Mouse (Mus musculus): ENCODE measurements around the gene Nox4. TPM values are rescaled to one million over a fixed set of nuclear protein-coding genes. Genes with fewer than 3 reads are reported as not detected.

The Nox4 gene
- polyA plus RNA-seq (2016; fragmentation: Nextera tagmentation; extraction: Ambion mirVana): 3.6 and 4.0 TPM in 2 replicates

DNA sequence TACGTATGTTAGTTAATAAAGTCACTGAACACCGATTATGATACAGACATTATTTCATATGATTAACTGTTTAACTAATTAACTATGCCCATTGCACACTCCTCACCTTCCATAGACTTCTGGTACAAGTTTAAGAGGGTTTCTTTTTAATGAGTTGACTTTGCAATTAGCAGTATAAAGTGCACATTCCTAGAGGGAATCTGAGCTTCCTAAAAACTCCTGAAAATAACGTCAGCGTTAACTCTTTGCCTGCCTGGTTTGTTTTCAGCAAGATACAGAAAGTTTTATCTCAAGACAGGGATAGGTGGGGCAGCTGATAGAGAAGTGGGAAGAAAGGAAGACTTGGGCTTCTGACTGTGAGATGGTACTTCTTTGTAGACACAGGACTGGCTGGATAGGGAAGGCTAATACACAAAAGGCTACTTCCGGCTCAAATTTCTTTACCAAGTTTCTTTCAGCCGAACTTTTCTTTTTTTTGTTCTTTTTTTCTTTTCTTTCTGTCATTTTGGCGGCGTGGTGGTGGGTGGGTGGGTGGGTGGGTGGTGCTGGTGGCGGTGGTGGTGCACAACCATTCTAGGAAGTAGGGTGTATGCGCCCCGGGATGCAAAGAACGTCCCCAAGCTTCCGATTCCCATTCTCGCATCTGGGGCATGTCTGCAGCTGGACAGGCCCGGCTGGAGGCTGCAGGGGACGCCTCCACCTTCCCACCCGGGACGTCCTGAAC, at the start of gene Nox4:
Gene Nox4, plus strand, starts transcription at position 241 of the 724 bp plus-strand sequence.
- Histone ChIP-seq H3K4me1 (peaks cover 7% of the 10 kb centered on the region), H3K36me3 (replicated peaks) (no peaks in the 10 kb centered on the region), H3K27ac (peak within 1 kb of the TSS; percentile 96), H3K9me3 (no peaks in the 10 kb centered on the region), H3K27me3 (ENCODE audit: poor library complexity, severe bottlenecking) (no peaks in the 10 kb centered on the region), H3K4me3 (peak within 1 kb of the TSS; percentile 73)
- WGBS: 11% methylated on average over 18 of the region's 18 CpGs
- no peak for DNase-seq (ENCODE audit: extremely low spot score, low spot score)

DNA sequence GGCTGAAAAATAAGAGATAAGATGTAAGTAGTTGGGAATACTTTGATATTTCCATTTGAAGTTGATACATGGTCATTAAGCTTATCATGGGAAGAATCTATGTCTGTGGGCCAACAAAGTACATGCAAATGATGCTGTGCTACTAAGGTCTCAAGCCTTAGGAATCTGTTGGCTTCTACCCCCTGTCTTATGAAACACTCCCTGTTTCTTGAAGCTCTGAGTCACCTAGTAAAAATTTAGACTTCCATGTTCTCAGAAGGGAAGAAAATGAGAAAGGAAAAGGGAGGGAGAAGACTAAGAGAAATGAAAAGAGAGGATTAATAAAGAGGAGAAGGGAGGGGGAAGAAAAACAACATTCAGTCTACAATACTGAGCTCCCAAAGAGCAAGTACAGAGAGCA, 41.1 kb upstream of the Nox4 start:
- Histone ChIP-seq H3K4me3 (no peak overlapping the region), H3K9me3 (no peaks in the 10 kb centered on the region), H3K27me3 (ENCODE audit: poor library complexity, severe bottlenecking) (no peaks in the 10 kb centered on the region), H3K27ac (no peak overlapping the region), H3K4me1 (no peaks in the 10 kb centered on the region), H3K36me3 (replicated peaks) (no peaks in the 10 kb centered on the region)
- DNase-seq (ENCODE audit: extremely low spot score, low spot score): no peak

DNA sequence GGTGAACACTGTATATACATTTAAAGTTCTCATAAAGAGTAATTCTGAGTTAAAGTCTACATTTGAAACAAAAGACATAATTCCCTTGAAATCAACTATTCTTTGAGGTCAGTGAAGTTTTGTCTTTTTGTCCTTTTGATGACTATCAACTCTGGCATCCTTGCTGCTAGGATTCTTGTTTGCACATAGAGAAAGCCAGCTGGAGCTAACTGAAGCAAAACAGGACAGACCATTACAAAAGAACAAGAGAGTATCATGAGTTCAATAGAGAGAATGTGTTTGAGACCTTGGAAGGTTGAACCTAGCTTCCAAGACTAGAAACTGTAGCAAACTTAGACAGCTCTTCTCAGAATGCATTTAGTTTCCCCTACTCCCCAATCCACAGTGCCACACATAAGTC, 24.2 kb upstream of the Nox4 start:
- H3K4me1 ChIP-seq: no peaks in the 10 kb centered on the region
- H3K9me3 ChIP-seq: no peaks in the 10 kb centered on the region
- no peak overlapping the region for H3K27ac ChIP-seq
- no peak overlapping the region for H3K4me3 ChIP-seq
- H3K36me3 ChIP-seq (replicated peaks): no peaks in the 10 kb centered on the region
- no peak for DNase-seq (ENCODE audit: extremely low spot score, low spot score)
- no peaks in the 10 kb centered on the region for H3K27me3 ChIP-seq (ENCODE audit: poor library complexity, severe bottlenecking)

DNA sequence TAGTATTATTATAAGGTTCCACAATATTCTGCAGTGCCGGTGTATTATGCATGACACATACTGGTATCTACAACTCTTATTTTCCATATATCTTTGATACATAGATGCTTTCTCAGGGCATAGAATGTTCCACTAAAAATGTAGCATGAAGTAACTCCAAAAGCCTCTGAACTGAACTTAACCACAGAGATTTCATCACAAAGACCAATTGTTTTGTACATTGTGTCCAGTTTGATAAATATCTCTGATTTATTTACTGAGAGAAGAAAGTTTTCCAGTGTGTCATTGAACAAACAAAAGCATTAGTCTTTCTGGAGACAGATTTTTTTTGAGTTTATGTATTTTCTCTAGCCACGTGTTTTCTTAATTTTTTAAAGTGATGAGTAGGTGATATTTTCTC, 23.1 kb upstream of the Nox4 start:
- 96% methylated on average over 2 of the region's 2 CpGs for WGBS
- Histone ChIP-seq H3K4me3 (no peak overlapping the region), H3K9me3 (no peaks in the 10 kb centered on the region), H3K4me1 (no peaks in the 10 kb centered on the region), H3K27me3 (ENCODE audit: poor library complexity, severe bottlenecking) (no peaks in the 10 kb centered on the region), H3K27ac (no peak overlapping the region), H3K36me3 (replicated peaks) (no peaks in the 10 kb centered on the region)
- no peak for DNase-seq (ENCODE audit: extremely low spot score, low spot score)

DNA sequence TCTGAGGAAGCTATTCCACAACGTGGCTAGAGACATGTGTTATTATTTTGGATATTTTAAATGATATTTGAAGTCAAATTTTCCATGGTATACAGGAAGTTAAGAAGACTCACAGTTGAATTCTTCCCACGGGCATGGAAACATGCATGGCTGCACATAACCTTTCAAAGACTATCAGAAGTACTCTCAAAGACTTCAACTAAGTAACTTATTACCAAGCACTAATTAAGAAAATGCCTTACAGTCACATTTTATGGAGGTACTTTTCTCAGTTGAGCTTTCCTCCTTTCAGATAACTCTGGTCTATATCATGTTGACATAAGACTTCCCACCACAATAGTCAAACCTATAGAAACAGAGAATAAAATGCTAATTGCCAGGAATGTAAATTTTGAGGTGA, 20.3 kb upstream of the Nox4 start:
- Histone ChIP-seq H3K36me3 (replicated peaks) (no peaks in the 10 kb centered on the region), H3K27me3 (ENCODE audit: poor library complexity, severe bottlenecking) (no peaks in the 10 kb centered on the region), H3K4me1 (no peaks in the 10 kb centered on the region), H3K9me3 (no peaks in the 10 kb centered on the region), H3K27ac (no peak overlapping the region), H3K4me3 (no peak overlapping the region)
- 56% methylated on average over 2 of the region's 2 CpGs for WGBS
- DNase-seq (ENCODE audit: extremely low spot score, low spot score): no peak

DNA sequence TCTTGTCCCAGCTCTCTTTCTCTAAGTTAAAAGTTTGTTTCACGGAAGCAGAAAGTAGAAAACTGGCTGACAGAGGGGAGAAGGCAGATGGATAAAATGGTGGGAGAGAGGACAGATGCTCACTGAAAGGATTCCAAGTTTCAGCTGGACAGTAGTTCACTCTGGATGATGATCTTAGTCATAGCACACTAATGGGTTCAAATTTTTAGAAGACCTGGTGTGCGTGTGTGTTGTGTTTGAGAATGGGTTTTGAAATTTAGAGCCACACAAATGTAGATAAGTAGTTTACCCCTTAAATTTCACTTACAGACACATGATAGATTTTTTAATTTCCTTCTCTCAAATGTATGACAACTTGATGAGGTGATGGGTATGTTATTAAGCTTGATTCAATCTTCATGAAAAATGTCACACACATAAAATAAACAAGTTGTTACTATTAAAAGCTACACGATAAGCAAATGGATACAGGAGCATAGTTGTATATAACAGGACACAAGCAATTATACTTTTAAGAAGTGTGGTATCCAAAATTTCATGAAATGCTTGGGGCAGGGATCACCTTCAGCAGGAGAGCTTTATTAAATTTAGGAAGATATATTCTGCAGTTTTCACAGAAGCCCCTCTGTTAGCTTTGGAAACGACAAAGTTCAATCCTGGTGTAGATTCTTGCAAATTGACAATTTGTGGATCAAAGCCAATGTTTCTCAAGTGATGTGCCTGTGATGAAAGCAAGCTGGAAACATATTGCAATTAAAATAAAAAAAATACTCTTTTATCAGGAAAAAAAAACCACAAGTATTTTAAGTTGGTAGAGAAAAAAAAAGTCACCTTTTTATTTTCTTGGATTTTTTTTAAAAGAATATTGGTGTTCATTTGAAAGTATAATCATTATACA, 18.6 kb upstream of the Nox4 start:
- Histone ChIP-seq H3K27ac (no peak overlapping the region), H3K9me3 (no peaks in the 10 kb centered on the region), H3K27me3 (ENCODE audit: poor library complexity, severe bottlenecking) (no peaks in the 10 kb centered on the region), H3K4me3 (no peak overlapping the region), H3K36me3 (replicated peaks) (no peaks in the 10 kb centered on the region), H3K4me1 (no peaks in the 10 kb centered on the region)
- DNase-seq (ENCODE audit: extremely low spot score, low spot score): no peak
- WGBS: 91% methylated on average over 4 of the region's 4 CpGs

DNA sequence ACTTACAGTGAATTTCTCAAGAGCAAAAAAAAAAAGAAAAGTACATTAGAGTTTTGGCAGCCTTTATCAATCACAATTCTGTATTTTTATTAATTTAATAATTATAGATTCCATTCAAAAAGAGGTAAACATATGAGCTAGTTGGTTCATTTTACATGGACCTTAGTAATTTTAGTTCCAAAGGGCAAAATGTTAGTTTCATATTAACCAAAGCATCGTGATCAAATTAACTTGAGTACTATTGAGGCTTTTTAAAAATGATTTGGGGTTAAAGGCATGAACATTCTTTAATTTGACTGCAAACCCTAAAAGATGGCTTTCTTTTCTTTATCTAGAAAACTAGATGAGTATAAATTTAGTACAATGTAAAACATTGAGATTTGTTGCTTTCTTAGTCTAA, 16.4 kb upstream of the Nox4 start:
- H3K36me3 ChIP-seq (replicated peaks): no peaks in the 10 kb centered on the region
- H3K4me1 ChIP-seq: no peaks in the 10 kb centered on the region
- no peak overlapping the region for H3K27ac ChIP-seq
- H3K27me3 ChIP-seq (ENCODE audit: poor library complexity, severe bottlenecking): no peaks in the 10 kb centered on the region
- WGBS: 90% methylated on average over 1 of the region's 1 CpGs
- no peak overlapping the region for H3K4me3 ChIP-seq
- DNase-seq (ENCODE audit: extremely low spot score, low spot score): no peak
- no peaks in the 10 kb centered on the region for H3K9me3 ChIP-seq

DNA sequence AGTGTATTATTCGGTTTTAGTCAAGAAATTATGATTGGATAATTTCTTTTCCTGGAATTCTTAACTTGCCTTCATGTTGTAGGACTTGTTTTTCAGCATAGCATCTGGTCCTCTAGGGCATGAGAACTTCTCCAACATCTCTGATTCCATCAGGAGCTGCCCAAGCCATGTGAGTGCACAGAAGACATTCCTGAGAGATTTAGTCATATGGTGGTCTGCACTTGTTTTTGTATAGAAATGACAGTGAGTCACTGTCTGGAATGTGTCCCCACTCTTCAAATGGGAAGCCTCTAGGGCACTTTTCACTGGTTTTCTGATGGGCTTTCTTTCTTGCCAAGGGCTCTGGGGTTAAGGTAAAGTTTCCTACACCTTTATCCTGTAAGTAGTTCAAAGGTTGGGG, 4.8 kb upstream of the Nox4 start:
- H3K9me3 ChIP-seq: no peaks in the 10 kb centered on the region
- H3K4me1 ChIP-seq: no peaks in the 10 kb centered on the region
- H3K4me3 ChIP-seq: no peak overlapping the region
- no peaks in the 10 kb centered on the region for H3K36me3 ChIP-seq (replicated peaks)
- 86% methylated on average over 1 of the region's 1 CpGs for WGBS
- H3K27me3 ChIP-seq (ENCODE audit: poor library complexity, severe bottlenecking): no peaks in the 10 kb centered on the region
- DNase-seq (ENCODE audit: extremely low spot score, low spot score): no peak
- no peak overlapping the region for H3K27ac ChIP-seq

DNA sequence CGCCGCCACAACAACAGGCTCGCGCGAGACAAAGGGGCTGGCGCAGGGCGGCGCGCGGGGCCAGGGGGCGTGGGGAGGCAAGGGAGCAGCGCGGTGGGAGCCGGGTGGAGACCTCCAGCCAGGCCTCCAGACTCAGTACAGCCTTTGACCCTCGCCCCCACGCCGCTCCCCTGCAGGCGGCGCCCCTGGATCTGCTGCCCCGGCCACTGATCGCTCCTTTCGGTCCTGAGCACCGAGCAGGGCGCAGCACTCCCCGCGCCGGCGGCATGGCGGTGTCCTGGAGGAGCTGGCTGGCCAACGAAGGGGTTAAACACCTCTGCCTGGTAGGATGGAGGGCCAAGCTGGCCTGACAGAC, 661 bp downstream of the Nox4 start:
- H3K4me3 ChIP-seq: peak overlapping the region; percentile 73
- peak overlapping the region; percentile 96 for H3K27ac ChIP-seq
- no peaks in the 10 kb centered on the region for H3K27me3 ChIP-seq (ENCODE audit: poor library complexity, severe bottlenecking)
- DNase-seq (ENCODE audit: extremely low spot score, low spot score): peak; percentile 70
- no peaks in the 10 kb centered on the region for H3K9me3 ChIP-seq
- H3K36me3 ChIP-seq (replicated peaks): no peaks in the 10 kb centered on the region
- WGBS: under 1% methylated on average over 30 of the region's 30 CpGs
- peaks cover 7% of the 10 kb centered on the region for H3K4me1 ChIP-seq

DNA sequence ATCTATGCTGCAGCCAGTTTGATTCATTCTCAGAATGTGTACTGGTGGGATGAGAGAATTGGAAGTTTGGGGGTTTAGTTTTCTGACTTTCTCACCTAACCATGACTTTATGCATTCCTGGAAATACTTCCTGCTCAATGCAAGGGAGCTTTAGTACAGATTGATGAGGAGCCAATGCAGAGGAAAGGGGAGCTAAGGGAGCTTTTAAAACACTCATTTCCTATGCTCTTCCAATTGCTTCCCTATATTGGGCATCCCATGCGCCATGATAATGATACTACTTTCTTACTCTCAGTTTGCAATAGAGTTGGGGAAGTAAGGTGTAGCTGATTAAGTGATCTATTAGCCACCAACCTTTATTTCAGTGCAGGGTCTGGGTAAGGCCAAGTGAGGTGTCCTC, 1.0 kb downstream of the Nox4 start:
- Histone ChIP-seq H3K36me3 (replicated peaks) (no peaks in the 10 kb centered on the region), H3K4me1 (peaks cover 7% of the 10 kb centered on the region), H3K27ac (peak overlapping the region; percentile 96), H3K4me3 (peak overlapping the region; percentile 73), H3K9me3 (no peaks in the 10 kb centered on the region), H3K27me3 (ENCODE audit: poor library complexity, severe bottlenecking) (no peaks in the 10 kb centered on the region)
- no peak for DNase-seq (ENCODE audit: extremely low spot score, low spot score)
- WGBS: 68% methylated on average over 1 of the region's 1 CpGs

DNA sequence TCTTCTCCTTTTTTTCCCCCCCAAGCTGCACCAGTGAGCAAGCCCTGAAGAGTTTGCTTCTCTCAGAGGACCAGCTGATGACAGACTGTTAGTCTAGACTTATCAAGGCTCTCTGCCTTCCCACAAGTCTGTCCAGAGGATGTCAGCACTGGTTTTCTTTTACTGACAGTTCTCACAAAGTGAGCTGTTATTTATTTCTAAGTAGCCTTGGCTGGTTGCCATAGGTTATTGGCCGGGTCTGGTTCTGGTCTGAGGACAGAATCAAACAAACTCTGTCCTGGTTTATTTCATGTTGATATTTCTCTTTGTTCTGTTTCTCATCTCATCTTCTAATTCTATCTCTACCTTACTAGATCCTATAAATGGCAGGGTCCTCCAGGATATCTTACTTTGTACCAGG, 2.0 kb downstream of the Nox4 start:
- no peak overlapping the region for H3K4me3 ChIP-seq
- WGBS: 96% methylated on average over 1 of the region's 1 CpGs
- DNase-seq (ENCODE audit: extremely low spot score, low spot score): no peak

DNA sequence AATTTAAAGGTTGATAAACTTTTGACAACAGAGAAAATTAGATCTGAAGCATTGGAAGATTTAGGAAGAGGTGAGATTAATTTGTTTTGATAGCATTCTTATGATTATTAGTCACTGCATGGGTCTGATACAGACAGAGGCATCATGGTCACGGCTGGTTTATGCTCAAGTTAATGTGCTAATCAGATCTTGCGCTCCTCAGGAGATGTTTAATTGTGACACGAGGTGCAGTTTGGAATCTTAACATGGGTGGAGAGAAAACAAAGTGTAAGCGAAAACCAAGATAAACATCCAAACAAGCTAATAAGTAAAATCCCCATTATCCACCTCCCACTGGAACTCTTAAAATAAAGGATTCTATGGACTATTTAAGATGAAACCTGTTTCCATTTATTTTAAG, 6.2 kb downstream of the Nox4 start:
- H3K4me3 ChIP-seq: no peak overlapping the region
- DNase-seq (ENCODE audit: extremely low spot score, low spot score): no peak
- 0 out of 2 replicates have a peak, but pooled peaks cover 1% of the 10 kb centered on the region for H3K4me1 ChIP-seq
- H3K27ac ChIP-seq: no peak overlapping the region
- H3K9me3 ChIP-seq: no peaks in the 10 kb centered on the region
- no peaks in the 10 kb centered on the region for H3K27me3 ChIP-seq (ENCODE audit: poor library complexity, severe bottlenecking)
- H3K36me3 ChIP-seq (replicated peaks): no peaks in the 10 kb centered on the region
- 87% methylated on average over 4 of the region's 4 CpGs for WGBS

More for the DNA sequence above, 2.0 kb downstream of the Nox4 start:
- Histone ChIP-seq H3K36me3 (replicated peaks) (no peaks in the 10 kb centered on the region), H3K4me1 (peaks cover 7% of the 10 kb centered on the region), H3K27me3 (ENCODE audit: poor library complexity, severe bottlenecking) (no peaks in the 10 kb centered on the region), H3K9me3 (no peaks in the 10 kb centered on the region), H3K27ac (no peak overlapping the region)

DNA sequence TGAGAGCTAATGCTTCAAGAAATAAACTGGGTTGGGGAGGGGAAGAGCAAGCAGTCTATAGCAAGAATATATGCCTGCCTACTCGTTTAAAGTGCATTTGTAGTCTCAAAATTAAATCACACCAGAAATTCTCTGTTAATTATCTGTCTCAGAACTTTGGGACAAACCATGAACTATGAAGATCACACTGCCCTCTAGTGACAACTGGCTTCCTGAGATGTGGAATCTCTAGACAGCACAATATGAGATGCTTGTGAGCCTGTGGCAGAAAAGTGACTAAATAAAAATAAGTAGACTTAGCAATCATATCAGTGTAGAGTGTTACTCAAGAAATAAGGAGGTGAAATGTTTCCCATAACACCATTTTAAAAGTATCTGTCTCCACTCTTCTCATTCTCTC, 31.3 kb downstream of the Nox4 start:
- H3K9me3 ChIP-seq: no peaks in the 10 kb centered on the region
- no peaks in the 10 kb centered on the region for H3K27me3 ChIP-seq (ENCODE audit: poor library complexity, severe bottlenecking)
- no peak for DNase-seq (ENCODE audit: extremely low spot score, low spot score)
- no peak overlapping the region for H3K27ac ChIP-seq
- no peaks in the 10 kb centered on the region for H3K36me3 ChIP-seq (replicated peaks)
- H3K4me1 ChIP-seq: no peaks in the 10 kb centered on the region
- WGBS: 5% methylated on average over 1 of the region's 1 CpGs
- H3K4me3 ChIP-seq: no peak overlapping the region

Data from forebrain, embryonic 10.5 days (tissue).